Mouse (Mus musculus) small intestine, adult 2 months (tissue): ENCODE results near the gene Raver2.

ENCODE experiments used
- CTCF ChIP-seq: fragments of 200-500 bp; IDR thresholded peaks from 2 replicates; pipeline ENCODE4 v1.5.1; 2012; ENCODE audit warnings: low read depth, mild to moderate bottlenecking, control low read depth, inconsistent platforms, low read length, moderate library complexity, mixed read lengths; ENCODE audit not compliant: insufficient replicate concordance, insufficient read length; ENCODE audit errors: extremely low read depth
- POLR2A ChIP-seq: fragments of 200-500 bp; IDR thresholded peaks from 2 replicates; pipeline ENCODE4 v1.6.1; 2012; ENCODE audit warnings: low read depth, mild to moderate bottlenecking, control low read depth, inconsistent platforms, low read length, moderate library complexity

DNA sequence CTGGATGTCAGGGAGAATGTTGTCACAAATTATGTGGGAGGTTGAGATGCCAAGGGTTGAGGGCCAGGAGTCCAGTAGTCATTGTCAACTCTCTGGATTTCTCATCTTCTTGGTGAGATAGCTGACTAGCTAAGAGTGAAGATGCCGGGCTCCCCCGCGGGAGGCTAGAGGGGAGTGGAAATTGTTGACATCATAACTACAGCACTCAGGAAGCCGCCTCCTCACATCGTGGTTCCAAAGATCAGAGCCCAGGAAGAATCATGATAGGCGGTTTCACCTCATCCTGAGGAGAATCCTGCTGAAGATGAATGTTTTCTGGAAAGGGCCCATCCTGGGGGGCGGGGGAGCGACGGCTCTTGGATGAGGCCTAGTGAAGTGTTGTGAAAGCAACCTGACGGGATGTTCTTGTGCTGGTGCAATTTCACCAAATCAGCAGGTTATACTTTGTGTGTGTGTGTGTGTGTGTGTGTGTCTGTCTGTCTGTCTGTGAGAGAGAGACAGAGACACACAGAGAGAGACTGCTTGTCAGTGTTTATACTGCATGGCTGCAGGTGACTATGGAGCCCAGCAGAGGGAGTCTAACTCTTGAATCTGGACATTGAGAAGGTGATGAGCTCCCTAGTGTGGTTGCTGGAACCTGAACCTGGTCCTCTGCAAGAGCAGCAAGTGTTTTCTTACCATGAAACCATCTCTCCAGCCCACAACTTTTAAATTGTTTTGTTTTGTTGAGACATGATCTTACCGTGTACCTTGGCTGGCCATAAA is 78.3 kb downstream of the Raver2 start:
- TF ChIP-seq POLR2A = no peak
- no peak for TF ChIP-seq CTCF
